Mouse (Mus musculus): ENCODE results near the gene Cldn3. TPM values are rescaled to one million over a fixed set of nuclear protein-coding genes. Genes with fewer than 3 reads are reported as not detected.

The Cldn3 gene
- polyA plus RNA-seq, 1 experiment from 2014 or later, result 16.2 TPM

DNA sequence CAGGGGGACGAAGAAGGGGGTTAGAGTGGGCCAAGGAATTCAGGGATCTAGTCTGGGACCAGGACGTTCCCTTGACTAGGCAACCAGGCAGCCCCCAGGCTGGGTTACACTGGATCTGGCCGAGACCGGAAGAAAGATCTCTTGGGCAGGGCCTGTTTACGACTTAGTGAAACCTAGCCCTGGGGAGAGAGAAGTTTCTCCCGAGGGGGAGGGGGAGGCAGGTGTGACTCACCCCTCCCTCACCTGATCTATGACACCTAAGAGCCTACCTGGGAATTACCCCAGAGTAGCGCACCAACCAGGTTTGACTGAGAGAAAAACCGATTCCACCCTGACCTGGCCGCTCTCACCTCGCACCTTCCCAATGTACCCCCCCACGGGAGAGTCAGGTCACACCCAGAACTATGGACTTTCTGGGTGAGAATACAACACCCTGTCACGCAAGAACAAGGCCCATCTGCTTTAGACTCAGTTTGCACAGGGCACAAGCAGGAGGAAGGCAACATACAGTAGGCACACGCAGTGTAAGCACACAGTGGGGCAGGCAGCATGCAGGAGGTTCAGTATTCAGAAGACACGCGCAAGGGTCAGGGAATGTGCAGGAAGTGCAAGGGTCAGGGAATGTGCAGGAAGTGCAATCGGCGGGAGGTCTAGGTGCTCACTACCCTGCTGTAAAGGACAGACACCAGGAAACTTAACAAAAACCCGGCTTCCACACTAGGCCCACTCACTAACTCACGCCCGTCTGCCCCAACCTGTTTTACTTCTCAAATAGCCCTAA is 18.7 kb upstream of the Cldn3 start:
- no peak for TF ChIP-seq EP300 (optimal IDR thresholded peaks at IDR 0.05)
- no peak for TF ChIP-seq CTCF (IDR thresholded peaks at IDR 0.05; ENCODE audit: low read depth)
- DNase-seq (ENCODE audit: low spot score) (no peak), ATAC-seq (ENCODE audit: low FRiP score, low TSS enrichment) (no peak)
- Histone ChIP-seq H3K9ac (ENCODE audit: low read length) (no peak overlapping the region), H3K4me2 (replicated peaks; ENCODE audit: low read depth) (no peak overlapping the region), H3K27ac (replicated peaks) (no peak overlapping the region), H3K36me3 (ENCODE audit: control insufficient read depth, insufficient read depth, low read length) (no peaks in the 10 kb centered on the region), H3K4me1 (replicated peaks; ENCODE audit: control insufficient read depth, insufficient read depth) (no peaks in the 10 kb centered on the region), H3K9me3 (ENCODE audit: control insufficient read depth, low read length) (no peaks in the 10 kb centered on the region), H3K27me3 (ENCODE audit: control insufficient read depth, insufficient read depth, low read length) (no peaks in the 10 kb centered on the region), H3K4me3 (ENCODE audit: low read depth, low read length) (no peak overlapping the region)
- 58% methylated on average over 20 of the region's 20 CpGs for WGBS

- H3K4me3 ChIP-seq (ENCODE audit: low read depth, low read length), result no peak overlapping the region
- H3K27me3 ChIP-seq (ENCODE audit: control insufficient read depth, insufficient read depth, low read length), result no peaks in the 10 kb centered on the region
- no peak for ATAC-seq (ENCODE audit: low FRiP score, low TSS enrichment)
- no peak overlapping the region for H3K4me2 ChIP-seq (replicated peaks; ENCODE audit: low read depth)
- no peak overlapping the region for H3K9ac ChIP-seq (ENCODE audit: low read length)
- DNase-seq (ENCODE audit: low spot score), result no peak
- no peaks in the 10 kb centered on the region for H3K9me3 ChIP-seq (ENCODE audit: control insufficient read depth, low read length)
- 46% methylated on average over 8 of the region's 8 CpGs for WGBS
- no peaks in the 10 kb centered on the region for H3K4me1 ChIP-seq (replicated peaks; ENCODE audit: control insufficient read depth, insufficient read depth)
- H3K27ac ChIP-seq (replicated peaks), result no peak overlapping the region
- H3K36me3 ChIP-seq (ENCODE audit: control insufficient read depth, insufficient read depth, low read length), result no peaks in the 10 kb centered on the region
- TF ChIP-seq CTCF (IDR thresholded peaks at IDR 0.05; ENCODE audit: low read depth) (no peak), EP300 (optimal IDR thresholded peaks at IDR 0.05) (no peak)
These were observed 15.3 kb upstream of the Cldn3 start for GRCm38 (mm10) chr5:134970671-134971070.

- H3K9me3 ChIP-seq (ENCODE audit: control insufficient read depth, low read length), result no peaks in the 10 kb centered on the region
- no peak overlapping the region for H3K27ac ChIP-seq (replicated peaks)
- H3K9ac ChIP-seq (ENCODE audit: low read length), result no peak overlapping the region
- TF ChIP-seq EP300 (optimal IDR thresholded peaks at IDR 0.05) (no peak), CTCF (IDR thresholded peaks at IDR 0.05; ENCODE audit: low read depth) (no peak)
- H3K4me2 ChIP-seq (replicated peaks; ENCODE audit: low read depth), result no peak overlapping the region
- H3K36me3 ChIP-seq (ENCODE audit: control insufficient read depth, insufficient read depth, low read length), result no peaks in the 10 kb centered on the region
- no peaks in the 10 kb centered on the region for H3K4me1 ChIP-seq (replicated peaks; ENCODE audit: control insufficient read depth, insufficient read depth)
- no peaks in the 10 kb centered on the region for H3K27me3 ChIP-seq (ENCODE audit: control insufficient read depth, insufficient read depth, low read length)
- DNase-seq (ENCODE audit: low spot score) (no peak), ATAC-seq (ENCODE audit: low FRiP score, low TSS enrichment) (no peak)
- no peak overlapping the region for H3K4me3 ChIP-seq (ENCODE audit: low read depth, low read length)
These were observed 12.9 kb upstream of the Cldn3 start for GRCm38 (mm10) chr5:134973081-134973480.

DNA sequence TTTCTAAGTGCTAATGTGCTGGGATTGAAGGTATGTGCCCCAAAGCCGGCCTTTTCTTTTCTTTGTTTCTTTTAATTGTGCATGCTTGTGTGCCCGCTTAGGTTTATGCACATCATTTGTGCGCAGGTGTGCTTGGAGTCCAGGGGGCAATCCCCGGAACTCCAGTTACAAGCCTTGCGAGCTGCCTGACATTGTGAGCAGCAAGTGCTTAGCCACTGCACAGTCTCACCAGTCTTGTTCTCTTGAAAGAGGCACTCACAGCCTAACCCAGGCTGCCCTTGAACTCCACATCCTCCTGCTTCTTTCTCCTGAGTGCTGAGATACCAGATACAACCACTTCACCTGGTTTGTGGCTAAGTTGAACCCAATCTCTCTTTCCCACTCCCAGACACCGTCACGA is 12.5 kb upstream of the Cldn3 start:
- no peaks in the 10 kb centered on the region for H3K4me1 ChIP-seq (replicated peaks; ENCODE audit: control insufficient read depth, insufficient read depth)
- no peaks in the 10 kb centered on the region for H3K36me3 ChIP-seq (ENCODE audit: control insufficient read depth, insufficient read depth, low read length)
- no peak overlapping the region for H3K4me3 ChIP-seq (ENCODE audit: low read depth, low read length)
- H3K27ac ChIP-seq (replicated peaks), result no peak overlapping the region
- no peak for TF ChIP-seq EP300 (optimal IDR thresholded peaks at IDR 0.05)
- no peak for TF ChIP-seq CTCF (IDR thresholded peaks at IDR 0.05; ENCODE audit: low read depth)
- no peaks in the 10 kb centered on the region for H3K27me3 ChIP-seq (ENCODE audit: control insufficient read depth, insufficient read depth, low read length)
- no peak for ATAC-seq (ENCODE audit: low FRiP score, low TSS enrichment)
- H3K9me3 ChIP-seq (ENCODE audit: control insufficient read depth, low read length), result no peaks in the 10 kb centered on the region
- no peak for DNase-seq (ENCODE audit: low spot score)
- 80% methylated on average over 7 of the region's 7 CpGs for WGBS
- H3K9ac ChIP-seq (ENCODE audit: low read length), result no peak overlapping the region
- H3K4me2 ChIP-seq (replicated peaks; ENCODE audit: low read depth), result no peak overlapping the region

GRCm38 (mm10) chr5:134974294-134974693 is 11.7 kb upstream of the Cldn3 start:
- no peak for TF ChIP-seq EP300 (optimal IDR thresholded peaks at IDR 0.05)
- Histone ChIP-seq H3K4me3 (ENCODE audit: low read depth, low read length) (no peak overlapping the region), H3K9me3 (ENCODE audit: control insufficient read depth, low read length) (no peaks in the 10 kb centered on the region), H3K4me1 (replicated peaks; ENCODE audit: control insufficient read depth, insufficient read depth) (no peaks in the 10 kb centered on the region), H3K4me2 (replicated peaks; ENCODE audit: low read depth) (no peak overlapping the region), H3K9ac (ENCODE audit: low read length) (no peak overlapping the region), H3K27me3 (ENCODE audit: control insufficient read depth, insufficient read depth, low read length) (no peaks in the 10 kb centered on the region), H3K27ac (replicated peaks) (no peak overlapping the region), H3K36me3 (ENCODE audit: control insufficient read depth, insufficient read depth, low read length) (no peaks in the 10 kb centered on the region)
- DNase-seq (ENCODE audit: low spot score) (peak; percentile 66), ATAC-seq (ENCODE audit: low FRiP score, low TSS enrichment) (peak; percentile 78)
- WGBS, result 12% methylated on average over 7 of the region's 7 CpGs

DNA sequence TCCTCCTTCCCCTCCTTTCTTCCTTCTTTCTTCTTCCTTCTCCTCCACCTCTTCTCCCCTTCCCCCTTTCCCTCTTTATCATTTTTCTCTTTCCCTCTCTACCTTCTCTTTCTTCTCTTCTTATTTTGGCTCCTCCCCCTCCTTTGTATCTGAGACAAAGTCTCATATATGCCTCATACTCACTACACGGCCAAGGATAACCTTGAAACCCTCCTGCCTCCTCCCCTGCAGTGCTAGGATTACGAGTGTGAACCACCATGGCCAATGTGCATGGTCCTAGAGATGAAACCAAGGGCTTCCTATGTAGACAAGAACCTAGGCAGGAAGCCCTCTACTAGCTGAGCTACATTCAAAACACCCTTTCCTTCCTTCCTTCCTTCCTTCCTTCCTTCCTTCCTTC is 11.1 kb upstream of the Cldn3 start:
- H3K4me1 ChIP-seq (replicated peaks; ENCODE audit: control insufficient read depth, insufficient read depth), result no peaks in the 10 kb centered on the region
- H3K27me3 ChIP-seq (ENCODE audit: control insufficient read depth, insufficient read depth, low read length), result no peaks in the 10 kb centered on the region
- WGBS, result 46% methylated on average over 2 of the region's 2 CpGs
- no peak overlapping the region for H3K27ac ChIP-seq (replicated peaks)
- ATAC-seq (ENCODE audit: low FRiP score, low TSS enrichment) (no peak), DNase-seq (ENCODE audit: low spot score) (no peak)
- H3K9me3 ChIP-seq (ENCODE audit: control insufficient read depth, low read length), result no peaks in the 10 kb centered on the region
- no peaks in the 10 kb centered on the region for H3K36me3 ChIP-seq (ENCODE audit: control insufficient read depth, insufficient read depth, low read length)
- H3K4me3 ChIP-seq (ENCODE audit: low read depth, low read length), result no peak overlapping the region
- TF ChIP-seq EP300 (optimal IDR thresholded peaks at IDR 0.05) (no peak), CTCF (IDR thresholded peaks at IDR 0.05; ENCODE audit: low read depth) (no peak)
- H3K4me2 ChIP-seq (replicated peaks; ENCODE audit: low read depth), result no peak overlapping the region
- H3K9ac ChIP-seq (ENCODE audit: low read length), result no peak overlapping the region
